Mouse (Mus musculus) ovary, adult 18-20 months (tissue): ENCODE data around the gene Gm4778.
"Not testable (repeated sequence)": the region's sequence is repeated elsewhere in the genome, so short reads cannot be mapped to it uniquely, and the experiment has no call there.

Source experiments
- DNase-seq: peaks from one replicate; pipeline ENCODE4 v3.0.0; 2022; ENCODE audit warnings: low spot score, mixed read lengths

Gene Gm4778

GRCm38 (mm10) chr3:94263736-94264135 lies at the start of gene Gm4778:
Gm4778 (plus strand) TSS chr3:94264036.
- not testable (repeated sequence) for DNase-seq

- DNase-seq: no peak
Measured at GRCm38 (mm10) chr3:94260598-94260997, 3.2 kb upstream of the Gm4778 start.

GRCm38 (mm10) chr3:94275991-94276390 lies 12.2 kb downstream of the Gm4778 start:
- no peak for DNase-seq

- no peak for DNase-seq
Measured at GRCm38 (mm10) chr3:94305457-94305856, 41.6 kb downstream of the Gm4778 start.

- no peak for DNase-seq
Measured at GRCm38 (mm10) chr3:94306975-94307374, 43.1 kb downstream of the Gm4778 start.

- DNase-seq: peak; percentile 95
Measured at GRCm38 (mm10) chr3:94309633-94310363, 46.0 kb downstream of the Gm4778 start, which contains the start of gene Them4. Them4 (plus strand) TSS chr3:94310089.

- no peak for DNase-seq
Measured at GRCm38 (mm10) chr3:94310491-94310890, 46.7 kb downstream of the Gm4778 start.

- DNase-seq: no peak
Measured at GRCm38 (mm10) chr3:94310911-94311310, 47.1 kb downstream of the Gm4778 start.

- no peak for DNase-seq
Measured at GRCm38 (mm10) chr3:94311376-94311775, 47.5 kb downstream of the Gm4778 start.
